Mouse (Mus musculus) MEL (cell line): ENCODE measurements around the gene Ces2e. TPM values are rescaled to one million over a fixed set of nuclear protein-coding genes. Genes with fewer than 3 reads are reported as not detected.

ENCODE experiments used
- DNase-seq: peaks from one replicate; pipeline ENCODE4 v3.0.0; 2011; ENCODE audit warnings: low read depth, low spot score
- H3K27ac ChIP-seq: 2 replicates; pipeline ENCODE4 v1.5.1; 2012; ENCODE audit warnings: low read depth, mild to moderate bottlenecking, control low read depth, low read length, moderate library complexity; ENCODE audit not compliant: control insufficient read depth
- H3K27me3 ChIP-seq, 2 experiments: fragments of 150-350 bp in 1 of 2; sonication (generic) in 1 of 2; 2 replicates each; pipeline ENCODE4 v1.6.1; 2012; ENCODE audit warnings: low read length in 2 of 2, mild to moderate bottlenecking in 2 of 2, improper control_type of control experiment in 1 of 2, moderate library complexity in 1 of 2; ENCODE audit not compliant: insufficient read depth in 2 of 2, control insufficient read depth in 1 of 2
- H3K36me3 ChIP-seq, 2 experiments: 2 replicates each; pipeline ENCODE4 v1.6.1; 2012 to 2014; ENCODE audit warnings: low read length in 2 of 2, improper control_type of control experiment in 1 of 2, inconsistent platforms in 1 of 2, mild to moderate bottlenecking in 1 of 2; ENCODE audit not compliant: insufficient read depth in 2 of 2, control insufficient read depth in 1 of 2
- H3K4me1 ChIP-seq, 2 experiments: fragments of 150-350 bp in 1 of 2; sonication (generic) in 1 of 2; 2 replicates each; pipeline ENCODE4 v1.6.1; 2012; ENCODE audit warnings: low read length in 2 of 2, improper control_type of control experiment in 1 of 2, mild to moderate bottlenecking in 1 of 2; ENCODE audit not compliant: insufficient read depth in 2 of 2, control insufficient read depth in 1 of 2
- H3K4me3 ChIP-seq, 2 experiments: fragments of 150-350 bp in 1 of 2; sonication (generic) in 1 of 2; 2 replicates each; pipeline ENCODE4 v1.5.1; 2012; ENCODE audit warnings: low read depth in 2 of 2, low read length in 2 of 2, mild to moderate bottlenecking in 2 of 2, moderate library complexity in 2 of 2, control low read depth in 1 of 2, improper control_type of control experiment in 1 of 2; ENCODE audit not compliant: control insufficient read depth in 1 of 2, insufficient read depth in 1 of 2
- H3K79me2 ChIP-seq: 2 replicates; pipeline ENCODE4 v1.6.1; 2012; ENCODE audit warnings: mild to moderate bottlenecking, low read length, moderate library complexity; ENCODE audit not compliant: control insufficient read depth, poor library complexity, insufficient read depth
- H3K9ac ChIP-seq: 2 replicates; pipeline ENCODE4 v1.6.1; 2012; ENCODE audit warnings: low read depth, mild to moderate bottlenecking, control low read depth, low read length, moderate library complexity; ENCODE audit not compliant: control insufficient read depth, poor library complexity, severe bottlenecking
- H3K9me3 ChIP-seq: fragments of 150-350 bp; sonication (generic); replicated peaks from 2 replicates; pipeline ENCODE4 v1.6.1; 2012; ENCODE audit warnings: mild to moderate bottlenecking, low read length, improper control_type of control experiment, moderate library complexity; ENCODE audit not compliant: insufficient read depth
- BHLHE40 ChIP-seq: IDR thresholded peaks from 2 replicates; pipeline ENCODE4 v1.6.1; 2012; ENCODE audit warnings: low read depth, mild to moderate bottlenecking, inconsistent platforms, low read length, improper control_type of control experiment, borderline replicate concordance
- CHD1 ChIP-seq: IDR thresholded peaks from 2 replicates; pipeline ENCODE4 v1.6.1; 2012; ENCODE audit warnings: low read depth, mild to moderate bottlenecking, inconsistent platforms, low read length, improper control_type of control experiment
- CHD2 ChIP-seq: IDR thresholded peaks from 2 replicates; pipeline ENCODE4 v1.6.1; 2011; ENCODE audit warnings: low read length, improper control_type of control experiment
- CTCF ChIP-seq, 3 experiments: IDR thresholded peaks in 2 of 3; conservative IDR thresholded peaks in 1 of 3; 2 replicates each; pipeline ENCODE4 v1.5.1; 2011 to 2012; ENCODE audit warnings: low read length in 3 of 3, low read depth in 2 of 3, mild to moderate bottlenecking in 2 of 3, improper control_type of control experiment in 1 of 3, inconsistent platforms in 1 of 3, mixed read lengths in 1 of 3, moderate library complexity in 1 of 3; ENCODE audit not compliant: control insufficient read depth in 1 of 3, insufficient read depth in 1 of 3, poor library complexity in 1 of 3, severe bottlenecking in 1 of 3
- ELF1 ChIP-seq: IDR thresholded peaks from 2 replicates; pipeline ENCODE4 v1.6.1; 2014; ENCODE audit warnings: low read depth, mild to moderate bottlenecking, inconsistent platforms, low read length, improper control_type of control experiment, moderate library complexity
- EP300 ChIP-seq, 2 experiments: IDR thresholded peaks; 2 replicates each; pipeline ENCODE4 v1.6.1; 2011; ENCODE audit warnings: improper control_type of control experiment in 2 of 2, low read length in 2 of 2, low read depth in 1 of 2, mild to moderate bottlenecking in 1 of 2
- GABPA ChIP-seq: IDR thresholded peaks from 2 replicates; pipeline ENCODE4 v1.6.1; 2012; ENCODE audit warnings: low read depth, mild to moderate bottlenecking, inconsistent platforms, low read length, improper control_type of control experiment, moderate library complexity
- JUND ChIP-seq: IDR thresholded peaks from 2 replicates; pipeline ENCODE4 v1.6.1; 2011; ENCODE audit warnings: low read depth, mild to moderate bottlenecking, improper control_type of control experiment, low read length
- KAT2A ChIP-seq: conservative IDR thresholded peaks from 2 replicates; pipeline ENCODE4 v1.6.1; 2012; ENCODE audit warnings: low read depth, low read length, improper control_type of control experiment, inconsistent platforms
- MEF2A ChIP-seq: IDR thresholded peaks from 2 replicates; pipeline ENCODE4 v1.6.1; 2014; ENCODE audit warnings: low read depth, mild to moderate bottlenecking, inconsistent platforms, low read length, improper control_type of control experiment; ENCODE audit not compliant: poor library complexity, insufficient replicate concordance, severe bottlenecking; ENCODE audit errors: extremely low read depth
- MXI1 ChIP-seq: IDR thresholded peaks from 2 replicates; pipeline ENCODE4 v1.6.1; 2011; ENCODE audit warnings: mild to moderate bottlenecking, low read depth, low read length, improper control_type of control experiment
- MYB ChIP-seq: IDR thresholded peaks from 2 replicates; pipeline ENCODE4 v1.6.1; 2011; ENCODE audit warnings: mild to moderate bottlenecking, low read depth, low read length, improper control_type of control experiment
- MYC ChIP-seq: IDR thresholded peaks from 2 replicates; pipeline ENCODE4 v1.6.1; 2011; ENCODE audit warnings: low read depth, mild to moderate bottlenecking, low read length, improper control_type of control experiment, moderate library complexity
- NELFE ChIP-seq: IDR thresholded peaks from 2 replicates; pipeline ENCODE4 v1.6.1; 2011; ENCODE audit warnings: low read depth, low read length, improper control_type of control experiment
- NRF1 ChIP-seq: IDR thresholded peaks from 2 replicates; pipeline ENCODE4 v1.6.1; 2014; ENCODE audit warnings: low read depth, mild to moderate bottlenecking, inconsistent platforms, low read length, improper control_type of control experiment, moderate library complexity; ENCODE audit not compliant: poor library complexity, insufficient read depth, severe bottlenecking
- POLR2A ChIP-seq, 2 experiments: IDR thresholded peaks; 2 replicates each; pipeline ENCODE4 v1.6.1; 2011 to 2012; ENCODE audit warnings: low read length in 2 of 2, mild to moderate bottlenecking in 2 of 2, control low read depth in 1 of 2, improper control_type of control experiment in 1 of 2, low read depth in 1 of 2, moderate library complexity in 1 of 2; ENCODE audit not compliant: control insufficient read depth in 1 of 2, insufficient read depth in 1 of 2, poor library complexity in 1 of 2
- POLR2AphosphoS2 ChIP-seq: IDR thresholded peaks from 2 replicates; pipeline ENCODE4 v1.6.1; 2011; ENCODE audit warnings: low read length, improper control_type of control experiment
- POLR2AphosphoS5 ChIP-seq: IDR thresholded peaks from 2 replicates; pipeline ENCODE4 v1.6.1; 2012; ENCODE audit warnings: low read depth, borderline replicate concordance, mild to moderate bottlenecking, inconsistent platforms, low read length, moderate library complexity, mixed read lengths
- RAD21 ChIP-seq: IDR thresholded peaks from 2 replicates; pipeline ENCODE4 v1.6.1; 2011; ENCODE audit warnings: mild to moderate bottlenecking, low read depth, low read length, improper control_type of control experiment
- SIN3A ChIP-seq: IDR thresholded peaks from 2 replicates; pipeline ENCODE4 v1.6.1; 2012; ENCODE audit warnings: low read length, improper control_type of control experiment, inconsistent platforms
- SMC3 ChIP-seq: IDR thresholded peaks from 2 replicates; pipeline ENCODE4 v1.6.1; 2011; ENCODE audit warnings: low read depth, low read length, improper control_type of control experiment
- TBP ChIP-seq: IDR thresholded peaks from 2 replicates; pipeline ENCODE4 v1.8.0; 2011; ENCODE audit warnings: low read depth, low read length, improper control_type of control experiment
- TCF12 ChIP-seq: IDR thresholded peaks from 2 replicates; pipeline ENCODE4 v1.6.1; 2014; ENCODE audit warnings: low read depth, mild to moderate bottlenecking, inconsistent platforms, low read length, improper control_type of control experiment, moderate library complexity
- UBTF ChIP-seq: IDR thresholded peaks from 2 replicates; pipeline ENCODE4 v1.6.1; 2012; ENCODE audit warnings: low read depth, mild to moderate bottlenecking, inconsistent platforms, low read length, improper control_type of control experiment, moderate library complexity, borderline replicate concordance; ENCODE audit not compliant: insufficient read depth
- USF1 ChIP-seq: IDR thresholded peaks from 2 replicates; pipeline ENCODE4 v1.6.1; 2014; ENCODE audit warnings: low read depth, mild to moderate bottlenecking, inconsistent platforms, low read length, improper control_type of control experiment, moderate library complexity
- ZC3H11A ChIP-seq: IDR thresholded peaks from 2 replicates; pipeline ENCODE4 v1.6.1; 2012; ENCODE audit warnings: low read depth, mild to moderate bottlenecking, inconsistent platforms, low read length, improper control_type of control experiment
- ZMIZ1 ChIP-seq: IDR thresholded peaks from 2 replicates; pipeline ENCODE4 v1.6.1; 2012; ENCODE audit warnings: low read depth, mild to moderate bottlenecking, inconsistent platforms, low read length, improper control_type of control experiment, moderate library complexity
- ZNF384 ChIP-seq: IDR thresholded peaks from 2 replicates; pipeline ENCODE4 v1.6.1; 2012; ENCODE audit warnings: low read depth, mild to moderate bottlenecking, inconsistent platforms, low read length, improper control_type of control experiment
- polyA plus RNA-seq, 2 experiments: library from polyadenylated mRNA; stranded (reverse) in 1 of 2; unstranded in 1 of 2; fragments of >175 nt in 1 of 2; fragments of >200 nt in 1 of 2; gene quantifications; 2 replicates each; pipeline versions ENCODE4 v1.2.1 to v1.2.4; 2012; ENCODE audit warnings: low replicate concordance in 2 of 2, low read depth in 1 of 2; ENCODE audit not compliant: insufficient read length in 2 of 2, insufficient read depth in 1 of 2, missing spikeins in 1 of 2
- total RNA-seq: library from RNA; depleted of rRNA; stranded (reverse); fragments of 300-350 nt; gene quantifications from 2 replicates; pipeline ENCODE4 v1.2.3, GENCODE M21; 2012

Gene Ces2e
- total and polyA plus RNA-seq, 3 experiments = not detected

- no peak overlapping the region for H3K27ac ChIP-seq
- H3K27me3 ChIP-seq = peaks cover 0 to 5% of the 10 kb centered on the region in 2 experiments; a peak in 3 of 4 replicates
Observed at GRCm38 (mm10) chr8:104927301-104927700, 1.2 kb downstream of the Ces2e start.

GRCm38 (mm10) chr8:104944665-104945064 lies 18.6 kb downstream of the Ces2e start:
- no peaks in the 10 kb centered on the region for H3K4me1 ChIP-seq
- DNase-seq = no peak
- TF ChIP-seq NELFE (no peak), MYB (no peak), UBTF (no peak), ZNF384 (no peak), SMC3 (peak; percentile 39; the same call in 1 of the 2 replicates), ZMIZ1 (no peak), BHLHE40 (no peak), RAD21 (peak; percentile 17), CTCF (IDR thresholded peaks at IDR 0.05 in 2 of 3, conservative IDR thresholded peaks at IDR 0.05 in 1 of 3; ENCODE audit: control insufficient read depth in 1 of 3, insufficient read depth in 1 of 3, low read depth in 2 of 3, low read length in 3 of 3, poor library complexity in 1 of 3, severe bottlenecking in 1 of 3) (peak in 1 of 3 experiments; percentile 18; a peak in 1 of 6 replicates), NRF1 (no peak), POLR2A (IDR thresholded peaks at IDR 0.05; ENCODE audit: control insufficient read depth in 1 of 2, insufficient read depth in 1 of 2, low read depth in 1 of 2, low read length in 2 of 2, poor library complexity in 1 of 2) (no peak), ZC3H11A (0 out of 2 replicates have a peak, but pooled peaks have one; percentile 9), MYC (no peak), TCF12 (no peak), SIN3A (no peak), POLR2AphosphoS2 (no peak), JUND (no peak)
- TF ChIP-seq, all 39 proteins: peak for 4

More at GRCm38 (mm10) chr8:104927301-104927700, 1.2 kb downstream of the Ces2e start:
- TF ChIP-seq GABPA = no peak
- TF ChIP-seq POLR2AphosphoS5 = no peak
- TF ChIP-seq NRF1 = no peak
- no peak for TF ChIP-seq KAT2A
- TF ChIP-seq CHD2 = no peak
- TF ChIP-seq MXI1 = no peak
- no peak for TF ChIP-seq CHD1
- TF ChIP-seq TBP = no peak
- no peak for TF ChIP-seq BHLHE40
- TF ChIP-seq POLR2AphosphoS2 = no peak
- no peak for TF ChIP-seq EP300 (IDR thresholded peaks at IDR 0.05; ENCODE audit: low read depth in 1 of 2, low read length in 2 of 2)
- TF ChIP-seq ZNF384 = no peak
- TF ChIP-seq MEF2A = no peak
- no peak for TF ChIP-seq USF1
- no peak for TF ChIP-seq RAD21
- TF ChIP-seq UBTF = no peak
- no peak for TF ChIP-seq SMC3
- no peak for TF ChIP-seq ELF1
- TF ChIP-seq, all 39 proteins: peak for 0
- Histone ChIP-seq H3K79me2 (no peaks in the 10 kb centered on the region), H3K9me3 (no peaks in the 10 kb centered on the region), H3K9ac (no peak overlapping the region), H3K4me3 (no peak overlapping the region), H3K4me1 (no peaks in the 10 kb centered on the region), H3K36me3 (no peaks in the 10 kb centered on the region)
- DNase-seq = no peak

More at GRCm38 (mm10) chr8:104944665-104945064, 18.6 kb downstream of the Ces2e start:
- Histone ChIP-seq H3K79me2 (no peaks in the 10 kb centered on the region), H3K4me3 (no peak overlapping the region), H3K27me3 (peaks cover 0 to 5% of the 10 kb centered on the region in 2 experiments; a peak in 3 of 4 replicates), H3K9ac (no peak overlapping the region), H3K27ac (no peak overlapping the region), H3K36me3 (no peaks in the 10 kb centered on the region), H3K9me3 (no peaks in the 10 kb centered on the region)
